Mouse (Mus musculus) MEL (cell line): ENCODE measurements around the gene Thoc3. TPM values are rescaled to one million over a fixed set of nuclear protein-coding genes. Genes with fewer than 3 reads are reported as not detected.

Source experiments
- DNase-seq: peaks from one replicate; pipeline ENCODE4 v3.0.0; 2011; ENCODE audit warnings: low read depth, low spot score
- H3K27ac ChIP-seq: 2 replicates; pipeline ENCODE4 v1.5.1; 2012; ENCODE audit warnings: low read depth, mild to moderate bottlenecking, control low read depth, low read length, moderate library complexity; ENCODE audit not compliant: control insufficient read depth
- H3K27me3 ChIP-seq, 2 experiments: fragments of 150-350 bp in 1 of 2; sonication (generic) in 1 of 2; 2 replicates each; pipeline ENCODE4 v1.6.1; 2012; ENCODE audit warnings: low read length in 2 of 2, mild to moderate bottlenecking in 2 of 2, improper control_type of control experiment in 1 of 2, moderate library complexity in 1 of 2; ENCODE audit not compliant: insufficient read depth in 2 of 2, control insufficient read depth in 1 of 2
- H3K36me3 ChIP-seq, 2 experiments: 2 replicates each; pipeline ENCODE4 v1.6.1; 2012 to 2014; ENCODE audit warnings: low read length in 2 of 2, improper control_type of control experiment in 1 of 2, inconsistent platforms in 1 of 2, mild to moderate bottlenecking in 1 of 2; ENCODE audit not compliant: insufficient read depth in 2 of 2, control insufficient read depth in 1 of 2
- H3K4me1 ChIP-seq, 2 experiments: fragments of 150-350 bp in 1 of 2; sonication (generic) in 1 of 2; 2 replicates each; pipeline ENCODE4 v1.6.1; 2012; ENCODE audit warnings: low read length in 2 of 2, improper control_type of control experiment in 1 of 2, mild to moderate bottlenecking in 1 of 2; ENCODE audit not compliant: insufficient read depth in 2 of 2, control insufficient read depth in 1 of 2
- H3K4me3 ChIP-seq, 2 experiments: fragments of 150-350 bp in 1 of 2; sonication (generic) in 1 of 2; 2 replicates each; pipeline ENCODE4 v1.5.1; 2012; ENCODE audit warnings: low read depth in 2 of 2, low read length in 2 of 2, mild to moderate bottlenecking in 2 of 2, moderate library complexity in 2 of 2, control low read depth in 1 of 2, improper control_type of control experiment in 1 of 2; ENCODE audit not compliant: control insufficient read depth in 1 of 2, insufficient read depth in 1 of 2
- H3K79me2 ChIP-seq: 2 replicates; pipeline ENCODE4 v1.6.1; 2012; ENCODE audit warnings: mild to moderate bottlenecking, low read length, moderate library complexity; ENCODE audit not compliant: control insufficient read depth, poor library complexity, insufficient read depth
- H3K9ac ChIP-seq: 2 replicates; pipeline ENCODE4 v1.6.1; 2012; ENCODE audit warnings: low read depth, mild to moderate bottlenecking, control low read depth, low read length, moderate library complexity; ENCODE audit not compliant: control insufficient read depth, poor library complexity, severe bottlenecking
- H3K9me3 ChIP-seq: fragments of 150-350 bp; sonication (generic); replicated peaks from 2 replicates; pipeline ENCODE4 v1.6.1; 2012; ENCODE audit warnings: mild to moderate bottlenecking, low read length, improper control_type of control experiment, moderate library complexity; ENCODE audit not compliant: insufficient read depth
- CHD1 ChIP-seq: IDR thresholded peaks from 2 replicates; pipeline ENCODE4 v1.6.1; 2012; ENCODE audit warnings: low read depth, mild to moderate bottlenecking, inconsistent platforms, low read length, improper control_type of control experiment
- ELF1 ChIP-seq: IDR thresholded peaks from 2 replicates; pipeline ENCODE4 v1.6.1; 2014; ENCODE audit warnings: low read depth, mild to moderate bottlenecking, inconsistent platforms, low read length, improper control_type of control experiment, moderate library complexity
- EP300 ChIP-seq, 2 experiments: IDR thresholded peaks; 2 replicates each; pipeline ENCODE4 v1.6.1; 2011; ENCODE audit warnings: improper control_type of control experiment in 2 of 2, low read length in 2 of 2, low read depth in 1 of 2, mild to moderate bottlenecking in 1 of 2
- ETS1 ChIP-seq: IDR thresholded peaks from 2 replicates; pipeline ENCODE4 v1.6.1; 2012; ENCODE audit warnings: low read depth, mild to moderate bottlenecking, inconsistent platforms, low read length, improper control_type of control experiment, moderate library complexity
- GABPA ChIP-seq: IDR thresholded peaks from 2 replicates; pipeline ENCODE4 v1.6.1; 2012; ENCODE audit warnings: low read depth, mild to moderate bottlenecking, inconsistent platforms, low read length, improper control_type of control experiment, moderate library complexity
- GATA1 ChIP-seq: IDR thresholded peaks from 2 replicates; pipeline ENCODE4 v1.6.1; 2011; ENCODE audit warnings: low read depth, low read length, improper control_type of control experiment
- JUND ChIP-seq: IDR thresholded peaks from 2 replicates; pipeline ENCODE4 v1.6.1; 2011; ENCODE audit warnings: low read depth, mild to moderate bottlenecking, improper control_type of control experiment, low read length
- MAFK ChIP-seq: IDR thresholded peaks from 2 replicates; pipeline ENCODE4 v1.6.1; 2011; ENCODE audit warnings: low read depth, mild to moderate bottlenecking, low read length, improper control_type of control experiment, borderline replicate concordance
- MAX ChIP-seq: IDR thresholded peaks from 2 replicates; pipeline ENCODE4 v1.6.1; 2011; ENCODE audit warnings: low read length, improper control_type of control experiment
- MEF2A ChIP-seq: IDR thresholded peaks from 2 replicates; pipeline ENCODE4 v1.6.1; 2014; ENCODE audit warnings: low read depth, mild to moderate bottlenecking, inconsistent platforms, low read length, improper control_type of control experiment; ENCODE audit not compliant: poor library complexity, insufficient replicate concordance, severe bottlenecking; ENCODE audit errors: extremely low read depth
- MXI1 ChIP-seq: IDR thresholded peaks from 2 replicates; pipeline ENCODE4 v1.6.1; 2011; ENCODE audit warnings: mild to moderate bottlenecking, low read depth, low read length, improper control_type of control experiment
- MYB ChIP-seq: IDR thresholded peaks from 2 replicates; pipeline ENCODE4 v1.6.1; 2011; ENCODE audit warnings: mild to moderate bottlenecking, low read depth, low read length, improper control_type of control experiment
- MYC ChIP-seq: IDR thresholded peaks from 2 replicates; pipeline ENCODE4 v1.6.1; 2011; ENCODE audit warnings: low read depth, mild to moderate bottlenecking, low read length, improper control_type of control experiment, moderate library complexity
- RAD21 ChIP-seq: IDR thresholded peaks from 2 replicates; pipeline ENCODE4 v1.6.1; 2011; ENCODE audit warnings: mild to moderate bottlenecking, low read depth, low read length, improper control_type of control experiment
- SMC3 ChIP-seq: IDR thresholded peaks from 2 replicates; pipeline ENCODE4 v1.6.1; 2011; ENCODE audit warnings: low read depth, low read length, improper control_type of control experiment
- TAL1 ChIP-seq: IDR thresholded peaks from 2 replicates; pipeline ENCODE4 v1.6.1; 2012; ENCODE audit warnings: mild to moderate bottlenecking, inconsistent platforms, low read length, moderate library complexity, mixed read lengths
- TBP ChIP-seq: IDR thresholded peaks from 2 replicates; pipeline ENCODE4 v1.8.0; 2011; ENCODE audit warnings: low read depth, low read length, improper control_type of control experiment
- TCF12 ChIP-seq: IDR thresholded peaks from 2 replicates; pipeline ENCODE4 v1.6.1; 2014; ENCODE audit warnings: low read depth, mild to moderate bottlenecking, inconsistent platforms, low read length, improper control_type of control experiment, moderate library complexity
- UBTF ChIP-seq: IDR thresholded peaks from 2 replicates; pipeline ENCODE4 v1.6.1; 2012; ENCODE audit warnings: low read depth, mild to moderate bottlenecking, inconsistent platforms, low read length, improper control_type of control experiment, moderate library complexity, borderline replicate concordance; ENCODE audit not compliant: insufficient read depth
- ZC3H11A ChIP-seq: IDR thresholded peaks from 2 replicates; pipeline ENCODE4 v1.6.1; 2012; ENCODE audit warnings: low read depth, mild to moderate bottlenecking, inconsistent platforms, low read length, improper control_type of control experiment
- ZMIZ1 ChIP-seq: IDR thresholded peaks from 2 replicates; pipeline ENCODE4 v1.6.1; 2012; ENCODE audit warnings: low read depth, mild to moderate bottlenecking, inconsistent platforms, low read length, improper control_type of control experiment, moderate library complexity
- ZNF384 ChIP-seq: IDR thresholded peaks from 2 replicates; pipeline ENCODE4 v1.6.1; 2012; ENCODE audit warnings: low read depth, mild to moderate bottlenecking, inconsistent platforms, low read length, improper control_type of control experiment
- polyA plus RNA-seq, 2 experiments: library from polyadenylated mRNA; stranded (reverse) in 1 of 2; unstranded in 1 of 2; fragments of >175 nt in 1 of 2; fragments of >200 nt in 1 of 2; gene quantifications; 2 replicates each; pipeline versions ENCODE4 v1.2.1 to v1.2.4; 2012; ENCODE audit warnings: low replicate concordance in 2 of 2, low read depth in 1 of 2; ENCODE audit not compliant: insufficient read length in 2 of 2, insufficient read depth in 1 of 2, missing spikeins in 1 of 2
- total RNA-seq: library from RNA; depleted of rRNA; stranded (reverse); fragments of 300-350 nt; gene quantifications from 2 replicates; pipeline ENCODE4 v1.2.3, GENCODE M21; 2012

Gene Thoc3
- total and polyA plus RNA-seq, 3 experiments: 94.0 to 109 TPM; not detected in 1

DNA sequence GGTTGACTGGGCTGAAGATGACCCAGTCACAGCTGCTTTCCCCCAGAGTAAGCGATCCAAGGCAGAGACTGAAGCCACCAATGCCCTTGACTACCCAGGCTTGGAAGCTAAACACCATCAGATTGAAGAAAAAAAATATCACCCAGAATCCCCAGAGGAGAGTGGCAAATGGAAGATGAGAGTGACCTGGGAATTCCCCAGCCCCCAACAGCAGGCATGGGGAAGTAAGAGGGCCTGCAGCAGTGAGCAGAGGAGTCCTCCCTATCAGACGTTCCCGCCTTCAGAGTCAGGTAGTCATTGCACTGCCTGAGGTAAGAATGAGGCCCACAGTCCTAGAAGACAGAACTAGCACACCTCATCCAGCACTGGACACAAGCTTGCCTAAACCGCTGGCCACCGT, 21.8 kb upstream of the Thoc3 start:
- Histone ChIP-seq H3K36me3 (no peaks in the 10 kb centered on the region), H3K79me2 (no peaks in the 10 kb centered on the region), H3K9ac (no peak overlapping the region), H3K9me3 (no peaks in the 10 kb centered on the region), H3K27ac (no peak overlapping the region), H3K4me3 (no peak overlapping the region), H3K4me1 (0 out of 4 replicates have a peak, but pooled peaks cover 0 to 5% of the 10 kb centered on the region in 2 experiments), H3K27me3 (peaks cover 2 to 11% of the 10 kb centered on the region in 2 experiments; a peak in 3 of 4 replicates)
- TF ChIP-seq MYB (no peak), TBP (no peak), MYC (no peak), ETS1 (no peak), MXI1 (no peak), EP300 (IDR thresholded peaks at IDR 0.05; ENCODE audit: low read depth in 1 of 2, low read length in 2 of 2) (no peak), SMC3 (no peak), MEF2A (no peak)
- DNase-seq: no peak

DNA sequence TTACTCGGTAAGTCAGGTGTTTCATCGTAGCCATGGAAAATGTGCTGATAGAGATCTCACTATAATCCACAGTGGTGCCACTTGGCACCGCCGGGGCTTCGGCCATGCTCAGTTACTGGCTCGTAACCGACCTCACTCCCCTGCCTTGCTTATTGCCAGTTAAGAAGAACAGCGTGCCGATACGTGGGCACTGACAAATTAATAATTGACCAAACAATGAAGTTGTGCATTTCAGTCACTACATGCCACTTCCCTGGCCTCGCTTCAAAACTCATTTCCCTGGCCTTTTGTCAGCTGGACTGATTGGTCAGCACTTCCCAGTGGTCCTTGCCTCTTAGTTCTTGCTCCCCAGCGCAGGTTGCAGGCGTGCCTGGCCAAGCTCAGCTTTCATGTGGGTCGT, 12.8 kb upstream of the Thoc3 start:
- no peak overlapping the region for H3K9ac ChIP-seq
- no peak for TF ChIP-seq ZC3H11A
- no peak for TF ChIP-seq GATA1
- no peak for TF ChIP-seq TAL1
- TF ChIP-seq JUND: no peak
- no peak for TF ChIP-seq MYC
- no peak for TF ChIP-seq ZNF384
- no peak for TF ChIP-seq RAD21
- TF ChIP-seq TCF12: no peak
- no peak for TF ChIP-seq MAFK
- no peak for TF ChIP-seq TBP
- no peak for TF ChIP-seq MAX
- TF ChIP-seq GABPA: no peak
- TF ChIP-seq UBTF: no peak
- TF ChIP-seq ZMIZ1: no peak
- no peak for TF ChIP-seq ELF1
- TF ChIP-seq CHD1: no peak

More for the DNA sequence above, 12.8 kb upstream of the Thoc3 start:
- Histone ChIP-seq H3K36me3 (no peaks in the 10 kb centered on the region), H3K4me3 (no peak overlapping the region), H3K9me3 (no peaks in the 10 kb centered on the region), H3K27ac (no peak overlapping the region), H3K79me2 (no peaks in the 10 kb centered on the region), H3K4me1 (no peaks in the 10 kb centered on the region), H3K27me3 (no peaks in the 10 kb centered on the region)
- no peak for DNase-seq
